Mouse (Mus musculus): ENCODE measurements around the gene Ntm.

Gene Ntm

GRCm38 (mm10) chr9:29884062-29884461 is 78.9 kb downstream of the Ntm start:
- DNase-seq = no peak

- DNase-seq = no peak
Observed at GRCm38 (mm10) chr9:29881614-29882013, 81.3 kb downstream of the Ntm start.

DNA sequence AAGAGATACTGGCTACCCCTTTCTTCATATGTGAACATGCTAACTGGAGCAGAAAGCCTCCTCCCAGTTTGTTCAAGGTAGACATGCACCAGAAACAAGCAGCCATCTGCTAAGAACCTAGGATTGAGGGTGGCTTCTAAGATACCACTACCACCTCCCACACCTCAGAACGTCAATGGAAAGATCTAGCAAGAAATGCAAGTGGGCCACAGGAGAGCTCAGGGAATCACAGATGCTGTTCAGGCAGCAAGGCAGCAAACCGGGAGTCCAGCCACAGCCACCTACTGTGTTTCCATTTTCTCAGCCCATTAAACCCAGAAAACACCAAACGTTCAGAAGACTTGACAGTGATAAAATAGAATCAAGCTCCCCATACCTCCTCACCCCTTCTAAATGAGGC is 85.4 kb downstream of the Ntm start:
- no peak for DNase-seq

- no peak for DNase-seq
Observed at GRCm38 (mm10) chr9:29867746-29868145, 95.2 kb downstream of the Ntm start.

GRCm38 (mm10) chr9:29866824-29867223 is 96.1 kb downstream of the Ntm start:
- no peak for DNase-seq

- DNase-seq = no peak
Observed at GRCm38 (mm10) chr9:29866101-29866500, 96.8 kb downstream of the Ntm start.

DNA sequence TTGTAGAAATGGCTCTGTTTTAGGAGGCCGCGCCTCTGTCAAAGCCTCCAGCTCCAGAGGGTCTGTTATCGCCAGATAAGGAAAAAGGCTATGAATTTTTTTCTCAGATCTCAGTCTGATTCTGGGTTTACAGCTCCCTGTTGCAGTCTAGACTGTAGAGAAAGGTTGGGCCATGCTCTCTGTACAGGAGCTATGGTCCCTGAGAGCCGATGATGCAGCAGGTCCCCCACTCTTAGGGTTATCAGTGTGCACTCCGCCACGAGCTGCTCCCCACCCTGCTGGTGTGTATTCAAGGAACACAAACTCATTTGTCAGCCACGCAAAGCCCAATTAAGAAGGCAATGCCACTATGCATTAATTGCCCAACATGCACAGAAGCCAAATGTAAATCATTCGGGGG is 97.4 kb downstream of the Ntm start:
- no peak for DNase-seq

DNA sequence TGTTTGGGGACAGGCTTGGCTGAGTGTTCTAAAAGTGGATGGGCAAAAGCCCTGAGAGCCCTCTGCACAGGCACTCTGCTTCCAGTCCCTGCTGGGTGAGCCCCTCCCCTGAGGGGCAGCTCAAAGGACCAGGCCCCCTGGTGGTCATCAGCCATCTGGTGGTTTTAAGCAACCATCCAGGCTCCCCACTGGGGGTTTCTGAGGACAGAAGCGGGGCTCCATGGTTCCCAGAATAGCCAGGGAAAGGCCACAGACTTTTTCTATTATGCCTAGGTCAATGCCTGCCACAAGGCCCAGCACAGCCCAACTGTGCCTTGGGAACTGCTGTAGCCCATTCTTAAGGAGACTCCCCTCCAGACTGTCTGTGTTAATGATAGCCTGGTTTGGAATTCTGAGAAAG is 98.1 kb downstream of the Ntm start:
- peak; percentile 75 to 84 for DNase-seq

- no peak for DNase-seq
Observed at GRCm38 (mm10) chr9:29862408-29862807, 100.5 kb downstream of the Ntm start.

- DNase-seq = no peak
Observed at GRCm38 (mm10) chr9:29859256-29860048, 103.5 kb downstream of the Ntm start.

GRCm38 (mm10) chr9:29848735-29849455 is 114.0 kb downstream of the Ntm start:
- no peak for DNase-seq

DNA sequence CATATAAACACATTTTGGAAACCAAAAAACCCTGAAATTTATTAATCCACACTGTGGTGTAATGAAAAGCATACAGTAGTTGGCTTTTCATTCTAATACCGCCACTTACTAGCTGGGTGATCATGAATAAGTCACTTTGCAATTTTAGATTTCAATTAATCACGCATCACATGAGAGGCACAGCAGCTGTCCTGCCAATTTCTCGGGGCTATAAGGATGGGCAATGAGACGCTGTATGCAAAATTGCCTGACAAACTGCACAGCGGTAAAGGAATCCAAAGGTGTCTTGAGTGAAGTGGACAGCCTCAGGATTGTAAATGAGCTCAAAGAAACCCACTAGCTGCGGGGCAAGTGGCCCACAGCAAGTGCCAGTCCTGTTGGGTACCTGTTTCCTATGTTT is 125.6 kb downstream of the Ntm start:
- DNase-seq = no peak

GRCm38 (mm10) chr9:29834911-29835310 is 128.0 kb downstream of the Ntm start:
- DNase-seq = peak; percentile 74 to 87

DNA sequence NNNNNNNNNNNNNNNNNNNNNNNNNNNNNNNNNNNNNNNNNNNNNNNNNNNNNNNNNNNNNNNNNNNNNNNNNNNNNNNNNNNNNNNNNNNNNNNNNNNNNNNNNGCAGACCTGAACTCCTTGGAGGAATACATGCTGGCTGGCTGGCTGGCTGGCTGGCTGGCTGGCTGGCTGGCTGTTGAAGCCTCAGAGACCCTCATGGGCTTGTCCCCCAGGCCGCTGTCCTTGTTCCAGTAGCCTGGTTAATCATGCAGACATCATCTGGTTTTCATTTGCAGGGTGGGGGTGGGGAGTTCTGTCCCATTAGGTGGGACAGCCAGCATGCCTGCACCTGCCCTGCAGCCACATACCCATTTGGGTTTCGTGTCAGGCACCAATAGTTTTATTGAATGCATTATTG is 129.2 kb downstream of the Ntm start:
- DNase-seq = peak; percentile 43 to 56

GRCm38 (mm10) chr9:29827240-29827660 is 135.7 kb downstream of the Ntm start:
- peak; percentile 38 to 47 for DNase-seq

DNA sequence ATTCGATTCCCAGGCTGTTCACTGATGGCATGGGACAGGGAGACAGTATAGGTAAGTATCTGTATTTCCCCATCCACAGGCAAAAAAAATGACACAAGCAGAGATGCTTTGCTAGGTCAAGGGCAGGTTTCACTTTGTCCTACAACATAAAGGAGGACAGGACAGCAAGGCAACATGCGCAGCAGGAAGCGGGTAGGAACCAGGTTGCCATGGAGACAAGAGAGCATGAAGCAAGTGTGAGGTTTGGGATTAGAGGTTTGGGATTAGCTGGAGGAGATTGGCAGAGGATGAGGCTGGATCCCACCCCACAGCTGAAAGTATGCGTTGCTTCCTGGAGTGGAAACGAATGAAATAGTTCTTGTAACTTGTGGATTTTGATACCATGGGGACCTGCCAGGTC is 137.7 kb downstream of the Ntm start:
- no peak for DNase-seq

DNA sequence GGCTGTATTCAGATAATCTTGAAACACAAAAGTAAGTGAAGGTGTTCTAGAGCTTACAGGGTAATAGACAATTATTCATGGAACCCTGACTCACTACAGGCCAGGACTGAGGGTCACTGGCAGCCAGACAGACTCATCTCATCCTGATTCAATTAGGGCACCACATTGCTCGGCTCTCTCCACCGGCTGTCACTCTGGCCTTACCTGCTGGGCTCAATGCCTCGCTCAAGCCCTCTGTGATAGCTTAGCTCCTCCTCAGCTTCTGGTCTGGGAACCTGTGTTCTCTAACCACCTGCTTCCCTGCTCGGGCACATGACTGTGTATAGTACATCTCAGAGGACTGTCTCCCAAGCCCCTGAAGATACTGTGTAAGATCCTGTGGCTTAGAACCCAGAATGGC is 139.2 kb downstream of the Ntm start:
- DNase-seq = peak; percentile 75 to 84

- DNase-seq = peak in 1 of 2 experiments; percentile 22
Observed at GRCm38 (mm10) chr9:29812685-29813084, 150.3 kb downstream of the Ntm start.

DNA sequence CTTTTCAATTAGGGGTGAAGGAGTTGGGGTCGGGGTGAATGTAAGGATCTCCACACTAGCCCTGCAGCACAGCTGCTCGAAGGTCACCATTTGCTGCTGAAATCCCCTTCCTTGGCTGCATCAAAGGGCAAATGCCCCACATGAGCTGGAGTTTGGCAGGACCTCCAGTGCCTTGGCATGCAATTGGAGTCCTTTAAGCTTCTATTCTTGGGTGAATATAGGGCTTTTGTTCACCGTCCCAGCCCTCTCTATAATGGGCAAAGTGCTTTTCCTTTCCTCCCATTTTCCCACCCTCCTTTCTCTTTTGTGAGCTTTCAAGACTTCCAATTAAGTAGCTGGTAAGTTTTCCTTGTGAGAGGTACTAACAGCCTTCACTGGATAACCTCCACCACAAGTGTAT is 156.2 kb downstream of the Ntm start:
- peak; percentile 47 to 66 for DNase-seq

DNA sequence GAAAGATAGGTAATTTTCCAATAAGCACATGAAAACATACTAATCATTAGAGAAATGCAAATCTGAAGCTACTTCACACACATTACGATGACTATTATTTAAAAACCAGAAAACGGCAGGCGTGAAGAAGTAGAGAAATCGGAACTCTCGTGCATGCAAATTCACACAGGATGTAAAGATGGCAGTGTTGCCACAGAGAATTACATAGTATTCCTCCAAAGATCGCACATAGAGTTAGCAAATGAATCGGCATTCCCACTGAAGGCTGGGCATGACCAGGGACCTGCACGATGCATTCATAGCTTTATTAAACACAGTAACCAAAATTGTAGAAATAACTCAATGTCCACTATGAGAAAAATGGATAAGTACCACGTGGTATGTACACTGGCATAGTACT is 158.5 kb downstream of the Ntm start:
- no peak for DNase-seq

DNA sequence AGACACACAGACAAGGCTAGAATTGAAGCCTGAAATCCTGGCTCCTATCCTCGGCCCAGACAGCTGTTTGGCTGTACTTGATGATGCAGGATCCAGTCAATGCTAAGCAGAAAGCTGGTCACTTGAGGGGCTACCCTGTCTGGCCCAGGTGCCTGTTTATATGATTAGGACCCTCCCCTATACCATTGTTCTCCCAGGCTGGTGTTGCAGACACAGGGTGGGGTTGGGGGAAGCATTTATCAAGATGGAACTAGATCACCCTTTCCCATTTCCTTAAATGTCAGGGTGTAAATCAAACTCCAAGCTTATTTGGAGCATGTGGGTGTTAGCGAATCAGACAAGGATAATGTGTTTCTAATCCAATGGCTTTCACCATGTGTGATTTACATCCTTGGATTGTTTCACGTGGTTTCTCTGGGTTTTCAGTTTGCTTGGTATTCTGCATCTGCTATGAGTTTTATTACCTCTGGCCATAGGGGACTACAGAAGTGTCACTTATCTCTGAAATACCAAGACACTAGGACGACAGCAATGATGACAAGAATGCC is 159.1 kb downstream of the Ntm start:
- no peak for DNase-seq

DNA sequence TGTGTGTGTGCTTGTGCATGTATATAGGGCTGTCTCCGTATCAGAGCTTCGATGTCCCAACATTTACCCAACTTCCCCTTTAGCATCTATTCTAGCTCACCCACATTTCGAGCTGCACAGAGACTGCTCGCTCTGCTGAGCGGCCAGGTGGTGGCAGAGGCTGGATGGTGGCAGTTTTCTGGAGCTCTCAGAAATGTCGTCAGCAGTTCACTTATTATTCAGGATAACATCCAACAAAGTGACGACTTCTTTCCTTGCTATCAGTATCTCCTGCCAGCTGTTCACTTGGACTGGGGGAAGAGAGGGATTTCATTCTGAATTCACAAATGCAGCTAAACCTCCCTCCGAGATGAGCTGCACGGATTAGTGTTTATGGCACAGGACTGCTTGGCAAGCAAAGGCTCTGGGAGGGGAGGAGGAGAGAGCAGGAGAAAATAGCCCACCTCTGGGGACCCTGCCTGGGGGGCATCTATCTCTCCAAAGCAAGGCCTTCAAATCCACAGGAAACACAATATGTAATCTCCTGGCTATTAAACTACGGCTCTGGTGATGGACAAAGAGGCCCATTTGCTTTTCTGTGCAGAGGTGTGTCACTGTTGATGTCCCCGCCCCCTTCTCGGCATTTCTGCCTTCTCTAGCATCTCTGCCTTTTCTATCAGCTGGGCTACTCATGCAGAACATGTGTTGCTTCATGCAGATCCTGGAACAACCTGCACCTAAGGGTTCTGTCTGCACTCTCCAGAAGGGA is 159.8 kb downstream of the Ntm start:
- peak; percentile 65 to 71 for DNase-seq

GRCm38 (mm10) chr9:29802071-29802705 is 160.8 kb downstream of the Ntm start:
- peak; percentile 56 to 68 for DNase-seq

Data from cerebellum, postnatal 10 days (tissue).